Mouse (Mus musculus): ENCODE data around the gene Olfr429.

DNA sequence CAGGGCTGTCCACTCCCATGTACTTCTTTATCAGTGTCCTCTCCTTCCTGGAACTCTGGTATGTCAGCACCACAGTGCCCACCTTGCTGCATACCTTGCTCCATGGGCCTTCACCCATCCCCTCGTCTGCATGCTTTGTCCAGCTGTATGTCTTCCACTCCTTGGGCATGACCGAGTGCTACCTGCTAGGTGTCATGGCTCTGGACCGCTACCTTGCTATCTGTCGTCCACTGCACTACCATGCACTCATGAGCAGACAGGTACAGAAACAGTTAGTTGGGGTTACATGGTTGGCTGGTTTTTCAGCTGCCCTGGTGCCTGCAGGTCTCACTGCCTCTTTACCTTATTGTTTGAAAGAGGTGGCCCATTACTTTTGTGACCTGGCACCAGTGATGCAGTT, 33.6 kb upstream of the Olfr429 start:
- TF ChIP-seq POLR2A (IDR thresholded peaks at IDR 0.05; ENCODE audit: control insufficient read depth, low read depth, low read length): no peak
- no peak for TF ChIP-seq CTCF (IDR thresholded peaks at IDR 0.05; ENCODE audit: control insufficient read depth, insufficient read depth, insufficient replicate concordance, low read depth, low read length)

Data from testis, adult 2 months (tissue).